Mouse (Mus musculus) heart, embryonic 13.5 days (tissue): ENCODE data around the gene Arfgef2. TPM values are rescaled to one million over a fixed set of nuclear protein-coding genes. Genes with fewer than 3 reads are reported as not detected.

Experiments used
- polyA plus RNA-seq: library from polyadenylated mRNA; unstranded; fragments of >200 nt; fragmentation: Nextera tagmentation; extraction: Ambion mirVana; gene quantifications from 2 replicates; pipeline ENCODE4 v1.2.1, GENCODE M21; 2015

Gene Arfgef2
- polyA plus RNA-seq, 1 experiment from 2014 or later, result 5.2 TPM

Other genes starting within 250 kb of the Arfgef2 start
- gene Prex1, start 91.8 kb upstream of the Arfgef2 start, polyA plus RNA-seq, result 8.3 and 8.7 TPM in 2 replicates
- gene Trp53rkb, start 13.1 kb upstream of the Arfgef2 start, polyA plus RNA-seq, result 5.5 and 6.3 TPM in 2 replicates
- 87.6 and 88.7 TPM in 2 replicates for gene Cse1l, start 100.5 kb downstream of the Arfgef2 start, polyA plus RNA-seq
- 57.1 and 57.3 TPM in 2 replicates for gene Stau1, start 190.7 kb downstream of the Arfgef2 start, polyA plus RNA-seq
- 31.1 and 31.6 TPM in 2 replicates for gene Ddx27, start 209.6 kb downstream of the Arfgef2 start, polyA plus RNA-seq